Mouse (Mus musculus): ENCODE measurements at regions not wholly inside any gene's neighbourhood (a gene's known extent, or its start where the extent isn't known, plus 50 kb on each side); places are given as distances from the start of the nearest gene placed in this dataset.
A peak's percentile ranks its signal among the peaks of the same experiment; 100 is the strongest.

- DNase-seq (ENCODE audit: low read depth, low spot score), result peak; percentile 75
Measured at GRCm38 (mm10) chr15:53984006-53984405, 99.3 kb downstream of the Gm7489 start.

GRCm38 (mm10) chr15:53989888-53990287, 105.2 kb downstream of the Gm7489 start:
- no peak for DNase-seq (ENCODE audit: low read depth, low spot score)

- no peak for DNase-seq (ENCODE audit: low read depth, low spot score)
Measured at GRCm38 (mm10) chr15:53995199-53995868, 110.6 kb downstream of the Gm7489 start.

GRCm38 (mm10) chr15:53998600-53999290, 114.0 kb downstream of the Gm7489 start:
- peak; percentile 3 for DNase-seq (ENCODE audit: low read depth, low spot score)

- no peak for DNase-seq (ENCODE audit: low read depth, low spot score)
Measured at GRCm38 (mm10) chr15:54033756-54034155, 149.1 kb downstream of the Gm7489 start.

- no peak for DNase-seq (ENCODE audit: low read depth, low spot score)
Measured at GRCm38 (mm10) chr15:54050711-54051110, 166.0 kb downstream of the Gm7489 start.

- peak; percentile 63 for DNase-seq (ENCODE audit: low read depth, low spot score)
Measured at GRCm38 (mm10) chr15:54070005-54070634, 185.4 kb downstream of the Gm7489 start.

GRCm38 (mm10) chr15:54071732-54072131, 187.0 kb downstream of the Gm7489 start:
- no peak for DNase-seq (ENCODE audit: low read depth, low spot score)

- no peak for DNase-seq (ENCODE audit: low read depth, low spot score)
Measured at GRCm38 (mm10) chr15:54091301-54091700, 206.6 kb downstream of the Gm7489 start.

GRCm38 (mm10) chr15:54092386-54092785, 207.7 kb downstream of the Gm7489 start:
- no peak for DNase-seq (ENCODE audit: low read depth, low spot score)

- DNase-seq (ENCODE audit: low read depth, low spot score), result no peak
Measured at GRCm38 (mm10) chr15:54097498-54097897, 212.8 kb downstream of the Gm7489 start.

- DNase-seq (ENCODE audit: low read depth, low spot score), result no peak
Measured at GRCm38 (mm10) chr15:54112406-54112805, 227.7 kb downstream of the Gm7489 start.

GRCm38 (mm10) chr15:54114096-54114512, 229.4 kb downstream of the Gm7489 start:
- DNase-seq (ENCODE audit: low read depth, low spot score), result no peak

- no peak for DNase-seq (ENCODE audit: low read depth, low spot score)
Measured at GRCm38 (mm10) chr15:54117967-54118538, 233.3 kb downstream of the Gm7489 start.

GRCm38 (mm10) chr15:54120456-54120855, 235.8 kb downstream of the Gm7489 start:
- DNase-seq (ENCODE audit: low read depth, low spot score), result no peak

- DNase-seq (ENCODE audit: low read depth, low spot score), result no peak
Measured at GRCm38 (mm10) chr15:54164350-54164749, 279.6 kb downstream of the Gm7489 start.

- no peak for DNase-seq (ENCODE audit: low read depth, low spot score)
Measured at GRCm38 (mm10) chr15:54167842-54168361, 283.2 kb downstream of the Gm7489 start.

- DNase-seq (ENCODE audit: low read depth, low spot score), result no peak
Measured at GRCm38 (mm10) chr15:54177221-54177620, 292.5 kb downstream of the Gm7489 start.

- DNase-seq (ENCODE audit: low read depth, low spot score), result no peak
Measured at GRCm38 (mm10) chr15:54177791-54178190, 293.1 kb downstream of the Gm7489 start.
